Mouse (Mus musculus): ENCODE measurements around the gene Zc2hc1c.

GRCm38 (mm10) chr12:85289157-85290000 lies 988 bp downstream of the Zc2hc1c start:
- TF ChIP-seq POLR2A (IDR thresholded peaks at IDR 0.05; ENCODE audit: insufficient read depth, low read depth, low read length) (no peak), CTCF (IDR thresholded peaks at IDR 0.05; ENCODE audit: insufficient read depth, low read depth, low read length) (no peak)
